Mouse (Mus musculus) CH12.LX (cell line): Measurements from ENCODE around the gene Ube2f. TPM values are rescaled to one million over a fixed set of nuclear protein-coding genes. Genes with fewer than 3 reads are reported as not detected.

Experiments
- DNase-seq: peaks from one replicate; pipeline ENCODE4 v3.0.0-alpha.2; 2013; ENCODE audit errors: extremely low read depth
- H3K27ac ChIP-seq: 2 replicates; pipeline ENCODE4 v1.5.1; 2012; ENCODE audit warnings: low read depth, mild to moderate bottlenecking, control low read depth, moderate library complexity; ENCODE audit not compliant: insufficient read depth
- H3K27me3 ChIP-seq: replicated peaks from 2 replicates; pipeline ENCODE3; 2012; ENCODE audit warnings: inconsistent platforms
- H3K36me3 ChIP-seq, 2 experiments: replicated peaks in 1 of 2; 2 replicates each; pipeline versions ENCODE3 to v1.6.1; 2012; ENCODE audit warnings: inconsistent platforms in 1 of 2, low read length in 1 of 2, mild to moderate bottlenecking in 1 of 2, mixed read lengths in 1 of 2, moderate library complexity in 1 of 2; ENCODE audit not compliant: control insufficient read depth in 1 of 2, insufficient read depth in 1 of 2
- H3K4me1 ChIP-seq, 2 experiments: 2 replicates each; pipeline ENCODE4 v1.6.1; 2012; ENCODE audit warnings: inconsistent platforms in 1 of 2, moderate library complexity in 1 of 2; ENCODE audit not compliant: insufficient read depth in 2 of 2, control insufficient read depth in 1 of 2
- H3K4me2 ChIP-seq: 2 replicates; pipeline ENCODE4 v1.6.1; 2012; ENCODE audit warnings: low read depth, mild to moderate bottlenecking, control low read depth; ENCODE audit not compliant: poor library complexity, insufficient read depth, severe bottlenecking
- H3K4me3 ChIP-seq, 3 experiments: fragments of 150-350 bp in 1 of 3; sonication (generic) in 1 of 3; replicated peaks in 1 of 3; 2 replicates each; pipeline versions ENCODE3 to v1.5.1; 2011 to 2012; ENCODE audit warnings: low read depth in 2 of 3, low read length in 2 of 3, mild to moderate bottlenecking in 2 of 3, moderate library complexity in 2 of 3, control low read depth in 1 of 3, improper control_type of control experiment in 1 of 3, inconsistent platforms in 1 of 3, mixed read lengths in 1 of 3; ENCODE audit not compliant: poor library complexity in 1 of 3
- H3K79me2 ChIP-seq: replicated peaks from 2 replicates; pipeline ENCODE4 v1.6.1; 2012; ENCODE audit warnings: mild to moderate bottlenecking, moderate library complexity; ENCODE audit not compliant: control insufficient read depth, poor library complexity, insufficient read depth, severe bottlenecking; ENCODE audit errors: extremely low read depth
- H3K9ac ChIP-seq: 2 replicates; pipeline ENCODE4 v1.6.1; 2012; ENCODE audit warnings: low read depth, mild to moderate bottlenecking, control low read depth, moderate library complexity; ENCODE audit not compliant: insufficient read depth
- H3K9me3 ChIP-seq: replicated peaks from 2 replicates; pipeline ENCODE3; 2012; ENCODE audit warnings: low read length, inconsistent platforms, mixed read lengths
- BHLHE40 ChIP-seq: IDR thresholded peaks from 2 replicates; pipeline ENCODE4 v1.6.1; 2011; ENCODE audit warnings: mild to moderate bottlenecking, low read depth, low read length, improper control_type of control experiment
- CHD1 ChIP-seq: IDR thresholded peaks from 2 replicates; pipeline ENCODE4 v1.6.1; 2012; ENCODE audit warnings: low read depth, low read length, improper control_type of control experiment, inconsistent platforms
- CHD2 ChIP-seq: IDR thresholded peaks from 2 replicates; pipeline ENCODE4 v1.6.1; 2011; ENCODE audit warnings: low read length, improper control_type of control experiment
- CTCF ChIP-seq, 2 experiments: IDR thresholded peaks in 1 of 2; conservative IDR thresholded peaks in 1 of 2; 2 replicates each; pipeline ENCODE4 v1.5.1; 2011 to 2012; ENCODE audit warnings: low read depth in 2 of 2, low read length in 2 of 2, improper control_type of control experiment in 1 of 2, inconsistent platforms in 1 of 2, mild to moderate bottlenecking in 1 of 2, moderate library complexity in 1 of 2
- E2F4 ChIP-seq: IDR thresholded peaks from 2 replicates; pipeline ENCODE4 v1.6.1; 2011; ENCODE audit warnings: low read depth, low read length, improper control_type of control experiment; ENCODE audit not compliant: insufficient replicate concordance
- ELF1 ChIP-seq: IDR thresholded peaks from 2 replicates; pipeline ENCODE4 v1.6.1; 2014; ENCODE audit warnings: low read depth, mild to moderate bottlenecking, inconsistent platforms, low read length, improper control_type of control experiment
- EP300 ChIP-seq: IDR thresholded peaks from 2 replicates; pipeline ENCODE4 v1.6.1; 2011; ENCODE audit warnings: low read length, improper control_type of control experiment
- ETS1 ChIP-seq: conservative IDR thresholded peaks from 2 replicates; pipeline ENCODE4 v1.6.1; 2012; ENCODE audit warnings: low read depth, mild to moderate bottlenecking, inconsistent platforms, low read length, improper control_type of control experiment, moderate library complexity
- HCFC1 ChIP-seq: IDR thresholded peaks from 2 replicates; pipeline ENCODE4 v1.6.1; 2012; ENCODE audit warnings: low read depth, mild to moderate bottlenecking, inconsistent platforms, low read length, improper control_type of control experiment
- IRF4 ChIP-seq: IDR thresholded peaks from 2 replicates; pipeline ENCODE4 v1.6.1; 2014; ENCODE audit warnings: low read depth, mild to moderate bottlenecking, inconsistent platforms, low read length, improper control_type of control experiment
- JUN ChIP-seq: IDR thresholded peaks from 2 replicates; pipeline ENCODE4 v1.6.1; 2011; ENCODE audit warnings: low read depth, mild to moderate bottlenecking, low read length, improper control_type of control experiment, moderate library complexity; ENCODE audit not compliant: insufficient read depth
- JUND ChIP-seq: conservative IDR thresholded peaks from 2 replicates; pipeline ENCODE4 v1.6.1; 2011; ENCODE audit warnings: low read depth, low read length, improper control_type of control experiment
- KAT2A ChIP-seq: IDR thresholded peaks from 2 replicates; pipeline ENCODE4 v1.6.1; 2012; ENCODE audit warnings: low read length, improper control_type of control experiment, inconsistent platforms; ENCODE audit not compliant: insufficient replicate concordance
- MAZ ChIP-seq: IDR thresholded peaks from 2 replicates; pipeline ENCODE4 v1.6.1; 2012; ENCODE audit warnings: low read depth, mild to moderate bottlenecking, inconsistent platforms, low read length, improper control_type of control experiment, moderate library complexity
- MEF2A ChIP-seq: IDR thresholded peaks from 2 replicates; pipeline ENCODE4 v1.6.1; 2014; ENCODE audit warnings: low read depth, mild to moderate bottlenecking, inconsistent platforms, low read length, improper control_type of control experiment, borderline replicate concordance
- MXI1 ChIP-seq: IDR thresholded peaks from 2 replicates; pipeline ENCODE4 v1.6.1; 2011; ENCODE audit warnings: mild to moderate bottlenecking, low read depth, low read length, improper control_type of control experiment
- MYC ChIP-seq: IDR thresholded peaks from 2 replicates; pipeline ENCODE4 v1.6.1; 2011; ENCODE audit warnings: low read depth, mild to moderate bottlenecking, improper control_type of control experiment, low read length
- NRF1 ChIP-seq: IDR thresholded peaks from 2 replicates; pipeline ENCODE4 v1.6.1; 2014; ENCODE audit warnings: low read depth, mild to moderate bottlenecking, inconsistent platforms, low read length, improper control_type of control experiment, moderate library complexity
- PAX5 ChIP-seq: IDR thresholded peaks from 2 replicates; pipeline ENCODE4 v1.6.1; 2012; ENCODE audit warnings: low read length, inconsistent platforms, mixed read lengths
- POLR2A ChIP-seq: IDR thresholded peaks from 2 replicates; pipeline ENCODE4 v1.6.1; 2011; ENCODE audit warnings: low read depth, mild to moderate bottlenecking, improper control_type of control experiment, low read length
- POLR2AphosphoS2 ChIP-seq: IDR thresholded peaks from 2 replicates; pipeline ENCODE4 v1.6.1; 2011; ENCODE audit warnings: low read depth, low read length, improper control_type of control experiment
- RCOR1 ChIP-seq: conservative IDR thresholded peaks from 2 replicates; pipeline ENCODE4 v1.6.1; 2012; ENCODE audit warnings: low read depth, mild to moderate bottlenecking, inconsistent platforms, low read length, improper control_type of control experiment
- SIN3A ChIP-seq: IDR thresholded peaks from 2 replicates; pipeline ENCODE4 v1.6.1; 2012; ENCODE audit warnings: low read length, improper control_type of control experiment, inconsistent platforms
- SMC3 ChIP-seq: IDR thresholded peaks from 2 replicates; pipeline ENCODE4 v1.6.1; 2011; ENCODE audit warnings: low read depth, low read length, improper control_type of control experiment
- TCF12 ChIP-seq: IDR thresholded peaks from 2 replicates; pipeline ENCODE4 v1.6.1; 2014; ENCODE audit warnings: low read depth, mild to moderate bottlenecking, inconsistent platforms, low read length, improper control_type of control experiment
- UBTF ChIP-seq: IDR thresholded peaks from 2 replicates; pipeline ENCODE4 v1.6.1; 2012; ENCODE audit warnings: low read depth, mild to moderate bottlenecking, inconsistent platforms, low read length, improper control_type of control experiment, moderate library complexity
- ZC3H11A ChIP-seq: IDR thresholded peaks from 2 replicates; pipeline ENCODE4 v1.6.1; 2012; ENCODE audit warnings: low read depth, mild to moderate bottlenecking, inconsistent platforms, low read length, improper control_type of control experiment
- ZKSCAN1 ChIP-seq: IDR thresholded peaks from 2 replicates; pipeline ENCODE4 v1.6.1; 2012; ENCODE audit warnings: low read depth, inconsistent platforms, low read length, improper control_type of control experiment, borderline replicate concordance
- ZMIZ1 ChIP-seq: IDR thresholded peaks from 2 replicates; pipeline ENCODE4 v1.6.1; 2012; ENCODE audit warnings: low read depth, mild to moderate bottlenecking, inconsistent platforms, low read length, improper control_type of control experiment
- dilution Hi-C: fragments of 300-500 bp; cut with MboI; formaldehyde crosslinking; loops from 2 replicates; pipeline ENCODE4 v1.14.3; 2020; ENCODE audit warnings: low sequenced_read_pairs; ENCODE audit not compliant: extremely low pct_unique_long_range_greater_than_20kb, extremely low pct_ligation_motif_present
- in situ Hi-C: fragments of 300-500 bp; cut with MboI; formaldehyde crosslinking; loops from 3 replicates; pipeline ENCODE4 v1.14.3; 2019; ENCODE audit warnings: low sequenced_read_pairs, low pct_ligation_motif_present, low pct_unique_long_range_greater_than_20kb, mixed read lengths
- polyA plus RNA-seq: library from polyadenylated mRNA; unstranded; fragments of >175 nt; gene quantifications from 2 replicates; pipeline ENCODE4 v1.2.1, GENCODE M21; 2012; ENCODE audit warnings: low read depth; ENCODE audit not compliant: insufficient read length
- total RNA-seq, 2 experiments: library from RNA; depleted of rRNA; stranded (reverse); fragments of 300-350 nt in 1 of 2; fragments of >200 nt in 1 of 2; gene quantifications; 2 replicates each; pipeline ENCODE4 v1.2.3; 2012 to 2014

The Ube2f gene
- total and polyA plus RNA-seq, 3 experiments = 30.3 to 70.5 (median 58.1) TPM

GRCm38 (mm10) chr1:91299026-91299706 lies 49.1 kb downstream of the Ube2f start:
- in situ Hi-C loops = no loop called here
- Histone ChIP-seq H3K9ac (peak overlapping the region; percentile 96), H3K4me1 (peaks cover 5 to 34% of the 10 kb centered on the region in 2 experiments), H3K79me2 (peaks cover 5% of the 10 kb centered on the region; the same call in 1 of the 2 replicates), H3K9me3 (no peaks in the 10 kb centered on the region), H3K27ac (peak overlapping the region; percentile 86), H3K36me3 (peaks cover 26 to 50% of the 10 kb centered on the region in 2 experiments), H3K27me3 (no peaks in the 10 kb centered on the region), H3K4me3 (peak overlapping the region; percentile 66 to 97 (median 77)), H3K4me2 (peak overlapping the region; percentile 94)
- peak; percentile 31 for DNase-seq
- dilution Hi-C loops = no loop called here
- TF ChIP-seq ETS1 (no peak), IRF4 (no peak), MXI1 (peak; percentile 16; the same call in 1 of the 2 replicates), CHD1 (0 out of 2 replicates have a peak, but pooled peaks have one; percentile 52), RCOR1 (no peak), MAZ (no peak), PAX5 (no peak), SIN3A (no peak), MEF2A (no peak)

DNA sequence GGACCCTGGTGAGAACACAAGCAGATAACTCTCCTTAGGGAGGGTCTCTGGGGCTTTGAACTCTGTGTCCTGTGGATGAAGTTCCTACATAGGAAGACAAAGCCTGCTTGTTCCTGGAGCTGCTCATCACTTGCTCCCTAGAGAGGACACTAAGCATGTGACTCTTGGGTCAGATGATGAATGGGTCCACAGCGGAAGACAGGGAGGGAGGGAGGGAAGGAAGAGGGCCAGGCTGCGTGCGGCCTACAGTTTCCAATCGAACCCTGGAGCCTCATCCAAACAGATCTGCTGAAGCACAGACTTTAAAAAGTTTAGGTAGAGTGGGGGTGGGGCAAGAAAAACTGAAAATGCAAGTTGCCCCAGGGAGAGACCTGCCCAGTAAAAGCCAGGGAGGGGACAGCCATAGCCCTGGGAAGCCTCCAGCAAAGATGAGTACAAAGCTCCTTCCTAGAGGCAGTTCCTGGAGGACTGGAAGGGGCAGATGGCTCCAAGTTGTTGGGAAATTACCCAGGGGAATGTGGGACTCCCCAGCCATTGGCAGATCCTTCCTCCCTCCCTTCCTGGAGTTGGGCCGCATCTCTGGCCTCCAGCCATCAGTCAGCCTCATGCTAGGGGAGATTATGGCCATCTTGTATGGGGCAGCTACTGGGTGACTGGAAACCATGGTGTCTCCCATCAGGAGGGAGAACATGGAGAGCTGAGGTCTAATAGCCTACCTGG lies 49.8 kb downstream of the Ube2f start:
- Histone ChIP-seq H3K9ac (peak overlapping the region; percentile 96), H3K79me2 (peaks cover 5% of the 10 kb centered on the region; the same call in 1 of the 2 replicates), H3K4me2 (peak overlapping the region; percentile 94), H3K27me3 (no peaks in the 10 kb centered on the region), H3K36me3 (peaks cover 28 to 51% of the 10 kb centered on the region in 2 experiments), H3K9me3 (no peaks in the 10 kb centered on the region), H3K4me1 (peaks cover 5 to 34% of the 10 kb centered on the region in 2 experiments), H3K27ac (peak overlapping the region; percentile 86), H3K4me3 (peak overlapping the region; percentile 66 to 97 (median 77))
- dilution Hi-C loops = no loop called here
- DNase-seq = peak; percentile 83
- in situ Hi-C loops = no loop called here
- no peak for TF ChIP-seq CHD1
- no peak for TF ChIP-seq RCOR1
- no peak for TF ChIP-seq CTCF (conservative IDR thresholded peaks at IDR 0.05 in 1 of 2, IDR thresholded peaks at IDR 0.05 in 1 of 2; ENCODE audit: low read depth in 2 of 2, low read length in 2 of 2)
- peak; percentile 68 for TF ChIP-seq HCFC1
- no peak for TF ChIP-seq UBTF
- TF ChIP-seq ZC3H11A = no peak
- no peak for TF ChIP-seq E2F4
- TF ChIP-seq KAT2A = 0 out of 2 replicates have a peak, but pooled peaks have one; percentile 49
- TF ChIP-seq ETS1 = peak; percentile 42
- TF ChIP-seq PAX5 = no peak
- TF ChIP-seq ZMIZ1 = no peak
- no peak for TF ChIP-seq JUND
- 0 out of 2 replicates have a peak, but pooled peaks have one; percentile 25 for TF ChIP-seq POLR2AphosphoS2
- TF ChIP-seq MYC = 0 out of 2 replicates have a peak, but pooled peaks have one; percentile 39
- peak; percentile 66 for TF ChIP-seq ELF1
- peak; percentile 63 for TF ChIP-seq POLR2A
- TF ChIP-seq JUN = no peak
- TF ChIP-seq MAZ = peak; percentile 67; the same call in 1 of the 2 replicates
- TF ChIP-seq NRF1 = no peak
- peak; percentile 59; the same call in 1 of the 2 replicates for TF ChIP-seq BHLHE40
- TF ChIP-seq EP300 = no peak
- TF ChIP-seq TCF12 = no peak
- no peak for TF ChIP-seq ZKSCAN1
- TF ChIP-seq SMC3 = no peak
- no peak for TF ChIP-seq CHD2
- TF ChIP-seq MXI1 = peak; percentile 35; the same call in 1 of the 2 replicates
